ENCODE assay signal across 9 mouse cellular contexts in genomic region chr11:33147572-33148337, GRCm38 (mm10). TPM values are rescaled to one million over a fixed set of nuclear protein-coding genes. Genes with fewer than 3 reads are reported as not detected.
DNase-seq lines count a peak whose midpoint lies in the region; ATAC-seq and TF ChIP-seq lines count a peak whose summit lies in the region.
"Had no signal": no experiment of that assay in that cellular context is flagged by ENCODE, and none has a peak within 500 bp of the region (broad histone marks: within the 10 kb centered on the region; RNA-seq: fewer than 3 reads in every experiment).

No protein-coding gene starts in this region.

- intact Hi-C loops in heart, postnatal 14 days (cut with DNase I), result loop anchor here (2.0 to 5.0 kb wide), 6 partner anchors 50 to 520 kb away; no protein-coding TSS in a partner anchor

- peaks cover 3% of the 10 kb centered on the region; the same call in 1 of the 2 replicates for H3K4me1 ChIP-seq in embryonic fibroblast, embryonic 13.5 days (ENCODE audit: control insufficient read depth, insufficient read depth, low read length)

- H3K4me3 ChIP-seq in embryonic fibroblast, embryonic 13.5 days (ENCODE audit: insufficient read depth, low read length), result peak overlapping the region; percentile 4; the same call in 1 of the 2 replicates

- peak; percentile 17; the same call in 1 of the 2 replicates for ATAC-seq in megakaryocyte progenitor cell, adult 5-6 weeks (replicated peaks; ENCODE audit: poor library complexity)

- H3K27ac ChIP-seq in embryonic fibroblast, embryonic 13.5 days (ENCODE audit: insufficient read depth, low read length), result peak overlapping the region; percentile 19; the same call in 1 of the 2 replicates

- TF ChIP-seq CTCF in embryonic fibroblast, embryonic 13.5 days (IDR thresholded peaks at IDR 0.05; ENCODE audit: borderline replicate concordance, insufficient read depth, low read length), result no peak

- TF ChIP-seq POLR2A in embryonic fibroblast, embryonic 13.5 days (IDR thresholded peaks at IDR 0.05; ENCODE audit: low read depth, low read length), result peak; percentile 31; the same call in 1 of the 2 replicates

- DNase-seq in right cerebral cortex, postnatal 10 days (ENCODE audit: low spot score in 2 of 2), result peak; percentile 48 to 53
- DNase-seq in right cerebral cortex, postnatal 25 days, result no peak
- peak; percentile 49 to 61 for DNase-seq in heart, postnatal 14 days
- DNase-seq in kidney, postnatal 4 days, result peak; percentile 63 to 76
- peak; percentile 20 to 46 for DNase-seq in spleen, adult 18-20 months
- DNase-seq in frontal cortex, adult 2 months (ENCODE audit: extremely low spot score in 1 of 2, low spot score in 1 of 2), result no peak

RNA-seq across cellular contexts. Expression of gene Fgf18, which starts 0.6 kb away (rescaled TPM):
- 0.83 and 8.3 TPM in 2 replicates for polyA plus RNA-seq in embryonic fibroblast, embryonic 13.5 days (2011; ENCODE audit: insufficient read length, low read depth, missing spikeins)
- 1 to 10 TPM; 4.1 to 4.9 TPM for total RNA-seq in heart, postnatal 14 days (2021)
- total RNA-seq in megakaryocyte progenitor cell, adult 5-6 weeks (2015), result not detected in 2 replicates
- total RNA-seq in megakaryocyte progenitor cell, adult 5-6 weeks (2017), result not detected in 2 replicates
- 0.82 and 0.94 TPM in 2 replicates for polyA plus RNA-seq in frontal cortex, adult 2 months (2012; rRNA removed)

RNA-seq across cellular contexts. Expression of gene Npm1, which starts 15.3 kb away (rescaled TPM):
- polyA plus RNA-seq in embryonic fibroblast, embryonic 13.5 days (2011; ENCODE audit: insufficient read length, low read depth, missing spikeins), result 1,604 and 1,816 TPM in 2 replicates
- total RNA-seq in heart, postnatal 14 days (2021), result 100 to 1,000 TPM; 136 to 152 TPM
- 2,919 and 2,971 TPM in 2 replicates for total RNA-seq in megakaryocyte progenitor cell, adult 5-6 weeks (2015)
- total RNA-seq in megakaryocyte progenitor cell, adult 5-6 weeks (2017), result 3,382 and 4,168 TPM in 2 replicates
- 229 and 238 TPM in 2 replicates for polyA plus RNA-seq in frontal cortex, adult 2 months (2012; rRNA removed)

RNA-seq across cellular contexts. Expression of gene Tlx3, which starts 55.6 kb away (rescaled TPM):
- not detected in 2 replicates for polyA plus RNA-seq in embryonic fibroblast, embryonic 13.5 days (2011; ENCODE audit: insufficient read length, low read depth, missing spikeins)
- not detected for total RNA-seq in heart, postnatal 14 days (2021)
- total RNA-seq in megakaryocyte progenitor cell, adult 5-6 weeks (2015), result not detected in 2 replicates
- total RNA-seq in megakaryocyte progenitor cell, adult 5-6 weeks (2017), result not detected in 2 replicates
- polyA plus RNA-seq in frontal cortex, adult 2 months (2012; rRNA removed), result not detected in 2 replicates
- total RNA-seq: left cerebral cortex, postnatal 10 days had no signal

Comparison
In these comparisons a context has a peak if more than half of its experiments do, and no peak if none do; other contexts are left out.
1. DNase-seq: peak in right cerebral cortex, postnatal 10 days (2 of 2), heart, postnatal 14 days (2 of 2), kidney, postnatal 4 days (2 of 2) and spleen, adult 18-20 months (2 of 2); none in right cerebral cortex, postnatal 25 days (single experiment) and frontal cortex, adult 2 months (0 of 2).
2. RNA of gene Fgf18, which starts 0.6 kb away (total RNA-seq): 4.1 to 4.9 TPM in heart, postnatal 14 days; not detected in megakaryocyte progenitor cell, adult 5-6 weeks; every median in the first group is over 4 times any median in the second.
3. RNA of gene Npm1, which starts 15.3 kb away (total RNA-seq): 2,919 to 4,168 TPM in megakaryocyte progenitor cell, adult 5-6 weeks; 136 to 152 TPM in heart, postnatal 14 days; every median in the first group is over 10 times any median in the second.